Mouse (Mus musculus) CH12.LX (cell line): ENCODE results near the gene Lcn9. TPM values are rescaled to one million over a fixed set of nuclear protein-coding genes. Genes with fewer than 3 reads are reported as not detected.

Experiments used
- DNase-seq: peaks from one replicate; pipeline ENCODE4 v3.0.0-alpha.2; 2013; ENCODE audit errors: extremely low read depth
- H3K27ac ChIP-seq: 2 replicates; pipeline ENCODE4 v1.5.1; 2012; ENCODE audit warnings: low read depth, mild to moderate bottlenecking, control low read depth, moderate library complexity; ENCODE audit not compliant: insufficient read depth
- H3K27me3 ChIP-seq: replicated peaks from 2 replicates; pipeline ENCODE3; 2012; ENCODE audit warnings: inconsistent platforms
- H3K36me3 ChIP-seq, 2 experiments: replicated peaks in 1 of 2; 2 replicates each; pipeline versions ENCODE3 to v1.6.1; 2012; ENCODE audit warnings: inconsistent platforms in 1 of 2, low read length in 1 of 2, mild to moderate bottlenecking in 1 of 2, mixed read lengths in 1 of 2, moderate library complexity in 1 of 2; ENCODE audit not compliant: control insufficient read depth in 1 of 2, insufficient read depth in 1 of 2
- H3K4me1 ChIP-seq, 2 experiments: 2 replicates each; pipeline ENCODE4 v1.6.1; 2012; ENCODE audit warnings: inconsistent platforms in 1 of 2, moderate library complexity in 1 of 2; ENCODE audit not compliant: insufficient read depth in 2 of 2, control insufficient read depth in 1 of 2
- H3K4me2 ChIP-seq: 2 replicates; pipeline ENCODE4 v1.6.1; 2012; ENCODE audit warnings: low read depth, mild to moderate bottlenecking, control low read depth; ENCODE audit not compliant: poor library complexity, insufficient read depth, severe bottlenecking
- H3K4me3 ChIP-seq, 3 experiments: fragments of 150-350 bp in 1 of 3; sonication (generic) in 1 of 3; replicated peaks in 1 of 3; 2 replicates each; pipeline versions ENCODE3 to v1.5.1; 2011 to 2012; ENCODE audit warnings: low read depth in 2 of 3, low read length in 2 of 3, mild to moderate bottlenecking in 2 of 3, moderate library complexity in 2 of 3, control low read depth in 1 of 3, improper control_type of control experiment in 1 of 3, inconsistent platforms in 1 of 3, mixed read lengths in 1 of 3; ENCODE audit not compliant: poor library complexity in 1 of 3
- H3K79me2 ChIP-seq: replicated peaks from 2 replicates; pipeline ENCODE4 v1.6.1; 2012; ENCODE audit warnings: mild to moderate bottlenecking, moderate library complexity; ENCODE audit not compliant: control insufficient read depth, poor library complexity, insufficient read depth, severe bottlenecking; ENCODE audit errors: extremely low read depth
- H3K9ac ChIP-seq: 2 replicates; pipeline ENCODE4 v1.6.1; 2012; ENCODE audit warnings: low read depth, mild to moderate bottlenecking, control low read depth, moderate library complexity; ENCODE audit not compliant: insufficient read depth
- H3K9me3 ChIP-seq: replicated peaks from 2 replicates; pipeline ENCODE3; 2012; ENCODE audit warnings: low read length, inconsistent platforms, mixed read lengths
- BHLHE40 ChIP-seq: IDR thresholded peaks from 2 replicates; pipeline ENCODE4 v1.6.1; 2011; ENCODE audit warnings: mild to moderate bottlenecking, low read depth, low read length, improper control_type of control experiment
- CHD1 ChIP-seq: IDR thresholded peaks from 2 replicates; pipeline ENCODE4 v1.6.1; 2012; ENCODE audit warnings: low read depth, low read length, improper control_type of control experiment, inconsistent platforms
- CTCF ChIP-seq, 2 experiments: IDR thresholded peaks in 1 of 2; conservative IDR thresholded peaks in 1 of 2; 2 replicates each; pipeline ENCODE4 v1.5.1; 2011 to 2012; ENCODE audit warnings: low read depth in 2 of 2, low read length in 2 of 2, improper control_type of control experiment in 1 of 2, inconsistent platforms in 1 of 2, mild to moderate bottlenecking in 1 of 2, moderate library complexity in 1 of 2
- E2F4 ChIP-seq: IDR thresholded peaks from 2 replicates; pipeline ENCODE4 v1.6.1; 2011; ENCODE audit warnings: low read depth, low read length, improper control_type of control experiment; ENCODE audit not compliant: insufficient replicate concordance
- ELF1 ChIP-seq: IDR thresholded peaks from 2 replicates; pipeline ENCODE4 v1.6.1; 2014; ENCODE audit warnings: low read depth, mild to moderate bottlenecking, inconsistent platforms, low read length, improper control_type of control experiment
- EP300 ChIP-seq: IDR thresholded peaks from 2 replicates; pipeline ENCODE4 v1.6.1; 2011; ENCODE audit warnings: low read length, improper control_type of control experiment
- ETS1 ChIP-seq: conservative IDR thresholded peaks from 2 replicates; pipeline ENCODE4 v1.6.1; 2012; ENCODE audit warnings: low read depth, mild to moderate bottlenecking, inconsistent platforms, low read length, improper control_type of control experiment, moderate library complexity
- GABPA ChIP-seq: IDR thresholded peaks from 2 replicates; pipeline ENCODE4 v1.6.1; 2012; ENCODE audit warnings: low read depth, low read length, improper control_type of control experiment, inconsistent platforms; ENCODE audit not compliant: insufficient replicate concordance
- HCFC1 ChIP-seq: IDR thresholded peaks from 2 replicates; pipeline ENCODE4 v1.6.1; 2012; ENCODE audit warnings: low read depth, mild to moderate bottlenecking, inconsistent platforms, low read length, improper control_type of control experiment
- IRF4 ChIP-seq: IDR thresholded peaks from 2 replicates; pipeline ENCODE4 v1.6.1; 2014; ENCODE audit warnings: low read depth, mild to moderate bottlenecking, inconsistent platforms, low read length, improper control_type of control experiment
- JUN ChIP-seq: IDR thresholded peaks from 2 replicates; pipeline ENCODE4 v1.6.1; 2011; ENCODE audit warnings: low read depth, mild to moderate bottlenecking, low read length, improper control_type of control experiment, moderate library complexity; ENCODE audit not compliant: insufficient read depth
- KAT2A ChIP-seq: IDR thresholded peaks from 2 replicates; pipeline ENCODE4 v1.6.1; 2012; ENCODE audit warnings: low read length, improper control_type of control experiment, inconsistent platforms; ENCODE audit not compliant: insufficient replicate concordance
- MAFK ChIP-seq: IDR thresholded peaks from 2 replicates; pipeline ENCODE4 v1.6.1; 2011; ENCODE audit warnings: low read length, improper control_type of control experiment; ENCODE audit not compliant: insufficient replicate concordance
- MAZ ChIP-seq: IDR thresholded peaks from 2 replicates; pipeline ENCODE4 v1.6.1; 2012; ENCODE audit warnings: low read depth, mild to moderate bottlenecking, inconsistent platforms, low read length, improper control_type of control experiment, moderate library complexity
- MXI1 ChIP-seq: IDR thresholded peaks from 2 replicates; pipeline ENCODE4 v1.6.1; 2011; ENCODE audit warnings: mild to moderate bottlenecking, low read depth, low read length, improper control_type of control experiment
- NRF1 ChIP-seq: IDR thresholded peaks from 2 replicates; pipeline ENCODE4 v1.6.1; 2014; ENCODE audit warnings: low read depth, mild to moderate bottlenecking, inconsistent platforms, low read length, improper control_type of control experiment, moderate library complexity
- POLR2AphosphoS2 ChIP-seq: IDR thresholded peaks from 2 replicates; pipeline ENCODE4 v1.6.1; 2011; ENCODE audit warnings: low read depth, low read length, improper control_type of control experiment
- RAD21 ChIP-seq: IDR thresholded peaks from 2 replicates; pipeline ENCODE4 v1.6.1; 2011; ENCODE audit warnings: low read depth, mild to moderate bottlenecking, low read length, improper control_type of control experiment, moderate library complexity
- RCOR1 ChIP-seq: conservative IDR thresholded peaks from 2 replicates; pipeline ENCODE4 v1.6.1; 2012; ENCODE audit warnings: low read depth, mild to moderate bottlenecking, inconsistent platforms, low read length, improper control_type of control experiment
- TCF12 ChIP-seq: IDR thresholded peaks from 2 replicates; pipeline ENCODE4 v1.6.1; 2014; ENCODE audit warnings: low read depth, mild to moderate bottlenecking, inconsistent platforms, low read length, improper control_type of control experiment
- USF2 ChIP-seq: conservative IDR thresholded peaks from 2 replicates; pipeline ENCODE4 v1.6.1; 2011; ENCODE audit warnings: low read depth, low read length, improper control_type of control experiment
- ZC3H11A ChIP-seq: IDR thresholded peaks from 2 replicates; pipeline ENCODE4 v1.6.1; 2012; ENCODE audit warnings: low read depth, mild to moderate bottlenecking, inconsistent platforms, low read length, improper control_type of control experiment
- ZKSCAN1 ChIP-seq: IDR thresholded peaks from 2 replicates; pipeline ENCODE4 v1.6.1; 2012; ENCODE audit warnings: low read depth, inconsistent platforms, low read length, improper control_type of control experiment, borderline replicate concordance
- ZMIZ1 ChIP-seq: IDR thresholded peaks from 2 replicates; pipeline ENCODE4 v1.6.1; 2012; ENCODE audit warnings: low read depth, mild to moderate bottlenecking, inconsistent platforms, low read length, improper control_type of control experiment
- ZNF384 ChIP-seq: IDR thresholded peaks from 2 replicates; pipeline ENCODE4 v1.6.1; 2012; ENCODE audit warnings: low read depth, low read length, improper control_type of control experiment, inconsistent platforms
- dilution Hi-C: fragments of 300-500 bp; cut with MboI; formaldehyde crosslinking; loops from 2 replicates; pipeline ENCODE4 v1.14.3; 2020; ENCODE audit warnings: low sequenced_read_pairs; ENCODE audit not compliant: extremely low pct_unique_long_range_greater_than_20kb, extremely low pct_ligation_motif_present
- in situ Hi-C: fragments of 300-500 bp; cut with MboI; formaldehyde crosslinking; loops from 3 replicates; pipeline ENCODE4 v1.14.3; 2019; ENCODE audit warnings: low sequenced_read_pairs, low pct_ligation_motif_present, low pct_unique_long_range_greater_than_20kb, mixed read lengths
- polyA plus RNA-seq: library from polyadenylated mRNA; unstranded; fragments of >175 nt; gene quantifications from 2 replicates; pipeline ENCODE4 v1.2.1, GENCODE M21; 2012; ENCODE audit warnings: low read depth; ENCODE audit not compliant: insufficient read length
- total RNA-seq, 2 experiments: library from RNA; depleted of rRNA; stranded (reverse); fragments of 300-350 nt in 1 of 2; fragments of >200 nt in 1 of 2; gene quantifications; 2 replicates each; pipeline ENCODE4 v1.2.3; 2012 to 2014

The Lcn9 gene
- total and polyA plus RNA-seq, 3 experiments: not detected

GRCm38 (mm10) chr2:25864230-25864629 lies 41.3 kb downstream of the Lcn9 start:
- dilution Hi-C loops: no loop called here

GRCm38 (mm10) chr2:25865412-25865811 lies 42.5 kb downstream of the Lcn9 start:
- Histone ChIP-seq H3K27ac (no peak overlapping the region), H3K4me1 (no peaks in the 10 kb centered on the region), H3K27me3 (peaks cover 76% of the 10 kb centered on the region), H3K79me2 (no peaks in the 10 kb centered on the region), H3K36me3 (no peaks in the 10 kb centered on the region), H3K4me3 (no peak overlapping the region), H3K9ac (no peak overlapping the region), H3K4me2 (no peak overlapping the region), H3K9me3 (no peaks in the 10 kb centered on the region)
- TF ChIP-seq ZKSCAN1 (no peak), ELF1 (no peak), EP300 (no peak), ZC3H11A (no peak), HCFC1 (no peak), BHLHE40 (no peak), KAT2A (no peak), MAFK (no peak), POLR2AphosphoS2 (no peak), NRF1 (no peak), JUN (no peak), IRF4 (no peak), MXI1 (no peak), ETS1 (no peak), USF2 (no peak), ZMIZ1 (no peak), CHD1 (no peak), GABPA (no peak), ZNF384 (no peak), MAZ (no peak)
- in situ Hi-C loops (no loop called here), dilution Hi-C loops (no loop called here)
- no peak for DNase-seq

More at GRCm38 (mm10) chr2:25864230-25864629, 41.3 kb downstream of the Lcn9 start:
- peaks cover 77% of the 10 kb centered on the region for H3K27me3 ChIP-seq
- H3K9me3 ChIP-seq: no peaks in the 10 kb centered on the region
- DNase-seq: no peak
- H3K9ac ChIP-seq: no peak overlapping the region
- H3K4me2 ChIP-seq: no peak overlapping the region
- no peaks in the 10 kb centered on the region for H3K79me2 ChIP-seq
- no peaks in the 10 kb centered on the region for H3K4me1 ChIP-seq
- in situ Hi-C loops: no loop called here
- no peak overlapping the region for H3K4me3 ChIP-seq
- TF ChIP-seq MAZ (no peak), E2F4 (no peak), ZMIZ1 (no peak), MAFK (no peak), ZC3H11A (no peak), RCOR1 (no peak), GABPA (no peak), ZNF384 (no peak), IRF4 (no peak), TCF12 (no peak), CTCF (conservative IDR thresholded peaks at IDR 0.05 in 1 of 2, IDR thresholded peaks at IDR 0.05 in 1 of 2; ENCODE audit: low read depth in 2 of 2, low read length in 2 of 2) (no peak), RAD21 (no peak)
- H3K36me3 ChIP-seq: no peaks in the 10 kb centered on the region
- no peak overlapping the region for H3K27ac ChIP-seq
